Mouse (Mus musculus): ENCODE results near the gene Rap1gap2. TPM values are rescaled to one million over a fixed set of nuclear protein-coding genes. Genes with fewer than 3 reads are reported as not detected.

Gene Rap1gap2
- total and polyA plus RNA-seq, 3 experiments = 5.8 to 10.1 TPM; not detected in 1

DNA sequence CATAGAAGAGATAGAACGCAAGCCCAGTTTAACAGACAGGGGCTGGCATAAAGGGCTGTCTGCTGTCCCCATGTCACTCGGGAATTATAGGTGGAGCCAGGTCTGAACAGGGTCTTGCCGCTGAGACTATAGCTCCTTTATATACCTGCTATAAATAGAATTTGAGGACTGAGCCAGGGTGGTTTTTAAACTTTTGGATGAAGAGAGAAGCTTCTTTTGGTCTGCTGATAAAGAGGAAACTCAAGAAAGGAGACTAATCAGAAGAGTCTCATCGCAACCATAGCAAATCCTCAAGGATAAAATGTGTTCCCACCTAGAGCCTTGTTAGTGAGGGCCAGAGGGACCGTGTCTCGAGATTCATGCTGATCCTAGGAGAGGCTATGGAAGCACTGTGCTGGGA lies 272.8 kb downstream of the Rap1gap2 start, which contains the start of gene Olfr410:
TSS of gene Olfr410 (minus strand) at position 101 of the 400 bp plus-strand sequence.
- no peaks in the 10 kb centered on the region for H3K79me2 ChIP-seq (ENCODE audit: control insufficient read depth, insufficient read depth, low read length, poor library complexity)
- H3K4me1 ChIP-seq (ENCODE audit: control insufficient read depth in 1 of 2, insufficient read depth in 2 of 2, low read length in 2 of 2) = no peaks in the 10 kb centered on the region
- no peak within 1 kb of the TSS for H3K27ac ChIP-seq (ENCODE audit: control insufficient read depth, low read depth, low read length)
- TF ChIP-seq RCOR1 (IDR thresholded peaks at IDR 0.05; ENCODE audit: low read depth, low read length) (no peak), MXI1 (IDR thresholded peaks at IDR 0.05; ENCODE audit: low read depth, low read length) (no peak), UBTF (IDR thresholded peaks at IDR 0.05; ENCODE audit: borderline replicate concordance, insufficient read depth, low read depth, low read length) (no peak), TBP (IDR thresholded peaks at IDR 0.05; ENCODE audit: low read depth, low read length) (no peak), SIN3A (IDR thresholded peaks at IDR 0.05; ENCODE audit: low read length) (no peak), RAD21 (IDR thresholded peaks at IDR 0.05; ENCODE audit: low read depth, low read length) (no peak), MAFK (IDR thresholded peaks at IDR 0.05; ENCODE audit: borderline replicate concordance, low read depth, low read length) (no peak), TCF12 (IDR thresholded peaks at IDR 0.05; ENCODE audit: low read depth, low read length) (no peak), GABPA (IDR thresholded peaks at IDR 0.05; ENCODE audit: low read depth, low read length) (no peak), NRF1 (IDR thresholded peaks at IDR 0.05; ENCODE audit: insufficient read depth, low read depth, low read length, poor library complexity, severe bottlenecking) (no peak), POLR2AphosphoS5 (IDR thresholded peaks at IDR 0.05; ENCODE audit: borderline replicate concordance, low read depth, low read length) (no peak), MYB (IDR thresholded peaks at IDR 0.05; ENCODE audit: low read depth, low read length) (no peak), CHD1 (IDR thresholded peaks at IDR 0.05; ENCODE audit: low read depth, low read length) (no peak)
- no peak within 1 kb of the TSS for H3K4me3 ChIP-seq (ENCODE audit: control insufficient read depth in 1 of 2, insufficient read depth in 1 of 2, low read depth in 2 of 2, low read length in 2 of 2)
- no peaks in the 10 kb centered on the region for H3K36me3 ChIP-seq (ENCODE audit: control insufficient read depth in 1 of 2, insufficient read depth in 2 of 2, low read length in 2 of 2)
- no peak for DNase-seq (ENCODE audit: low read depth, low spot score)
- peaks cover 2% of the 10 kb centered on the region in 2 experiments; a peak in 2 of 4 replicates for H3K27me3 ChIP-seq (ENCODE audit: control insufficient read depth in 1 of 2, insufficient read depth in 2 of 2, low read length in 2 of 2)
- no peak within 1 kb of the TSS for H3K9ac ChIP-seq (ENCODE audit: control insufficient read depth, low read depth, low read length, poor library complexity, severe bottlenecking)
- H3K9me3 ChIP-seq (replicated peaks; ENCODE audit: insufficient read depth, low read length) = no peaks in the 10 kb centered on the region

Other genes starting within 250 kb of the Rap1gap2 start
- not detected in 2 replicates for gene Olfr412, start 248.8 kb downstream of the Rap1gap2 start, total RNA-seq (2012; rRNA removed)
- not detected for gene Olfr412, start 248.8 kb downstream of the Rap1gap2 start, polyA plus RNA-seq (2012; ENCODE audit: insufficient read depth in 1 of 2, insufficient read length in 2 of 2, low read depth in 1 of 2, low replicate concordance in 2 of 2, missing spikeins in 1 of 2)
- gene Ccdc92b, start 8.7 kb upstream of the Rap1gap2 start, total RNA-seq (2012; rRNA removed) = 0.12 and 0.13 TPM in 2 replicates
- gene Ccdc92b, start 8.7 kb upstream of the Rap1gap2 start, polyA plus RNA-seq (2012; ENCODE audit: insufficient read depth in 1 of 2, insufficient read length in 2 of 2, low read depth in 1 of 2, low replicate concordance in 2 of 2, missing spikeins in 1 of 2) = 1 to 10 TPM in 1 of 2 experiments, not detected in 1; 1.3 TPM
- 107 and 115 TPM in 2 replicates for gene Cluh, start 38.6 kb upstream of the Rap1gap2 start, total RNA-seq (2012; rRNA removed)
- gene Cluh, start 38.6 kb upstream of the Rap1gap2 start, polyA plus RNA-seq (2012; ENCODE audit: insufficient read depth in 1 of 2, insufficient read length in 2 of 2, low read depth in 1 of 2, low replicate concordance in 2 of 2, missing spikeins in 1 of 2) = 100 to 1,000 TPM in 1 of 2 experiments, 10 to 100 TPM in 1; 53.8 to 135 TPM
- gene Pafah1b1, start 113.8 kb upstream of the Rap1gap2 start, total RNA-seq (2012; rRNA removed) = 65.8 and 67.4 TPM in 2 replicates
- 10 to 100 TPM in 1 of 2 experiments, not detected in 1; 54.5 TPM for gene Pafah1b1, start 113.8 kb upstream of the Rap1gap2 start, polyA plus RNA-seq (2012; ENCODE audit: insufficient read depth in 1 of 2, insufficient read length in 2 of 2, low read depth in 1 of 2, low replicate concordance in 2 of 2, missing spikeins in 1 of 2)
- gene Mettl16, start 159.9 kb upstream of the Rap1gap2 start, total RNA-seq (2012; rRNA removed) = 110 and 116 TPM in 2 replicates
- gene Mettl16, start 159.9 kb upstream of the Rap1gap2 start, polyA plus RNA-seq (2012; ENCODE audit: insufficient read depth in 1 of 2, insufficient read length in 2 of 2, low read depth in 1 of 2, low replicate concordance in 2 of 2, missing spikeins in 1 of 2) = 10 to 100 TPM in 1 of 2 experiments, not detected in 1; 76.3 TPM
- gene Mnt, start 220.0 kb upstream of the Rap1gap2 start, total RNA-seq (2012; rRNA removed) = 5.8 and 7.7 TPM in 2 replicates
- 10 to 100 TPM in 1 of 2 experiments, not detected in 1; 37.3 TPM for gene Mnt, start 220.0 kb upstream of the Rap1gap2 start, polyA plus RNA-seq (2012; ENCODE audit: insufficient read depth in 1 of 2, insufficient read length in 2 of 2, low read depth in 1 of 2, low replicate concordance in 2 of 2, missing spikeins in 1 of 2)